14 mouse cellular contexts compared by ENCODE assay signal in genomic region chr4:139827501-139828282, GRCm38 (mm10). TPM values are rescaled to one million over a fixed set of nuclear protein-coding genes. Genes with fewer than 3 reads are reported as not detected.
A peak's percentile ranks its signal among the peaks of the same experiment; 100 is the strongest.
DNase-seq lines count a peak whose midpoint lies in the region; ATAC-seq and TF ChIP-seq lines count a peak whose summit lies in the region.
"Had no signal": no experiment of that assay in that cellular context is flagged by ENCODE, and none has a peak within 500 bp of the region (broad histone marks: within the 10 kb centered on the region; RNA-seq: fewer than 3 reads in every experiment).

No protein-coding gene starts in this region.

- no peak for TF ChIP-seq CTCF in E14TG2a.4 (conservative IDR thresholded peaks at IDR 0.05; ENCODE audit: low read length)

- H3K4me2 ChIP-seq in forebrain, embryonic 16.5 days (ENCODE audit: low read length): peak overlapping the region; percentile 17; the same call in 1 of the 2 replicates
- H3K4me2 ChIP-seq: liver, embryonic 13.5 days had no signal

- H3K36me3 ChIP-seq in E14TG2a.4 (ENCODE audit: insufficient read depth, low read length): no peaks in the 10 kb centered on the region
- H3K36me3 ChIP-seq in forebrain, embryonic 16.5 days (ENCODE audit: control insufficient read depth, insufficient read depth): no peaks in the 10 kb centered on the region
- H3K36me3 ChIP-seq in midbrain, embryonic 10.5 days: peaks cover 22% of the 10 kb centered on the region
- H3K36me3 ChIP-seq: liver, embryonic 13.5 days had no signal

- no peaks in the 10 kb centered on the region for H3K9me3 ChIP-seq in E14TG2a.4 (ENCODE audit: low read length)
- H3K9me3 ChIP-seq in forebrain, embryonic 16.5 days (ENCODE audit: control insufficient read depth, low read length): no peaks in the 10 kb centered on the region
- no peaks in the 10 kb centered on the region for H3K9me3 ChIP-seq in midbrain, embryonic 10.5 days (replicated peaks)
- H3K9me3 ChIP-seq: liver, embryonic 13.5 days had no signal

- 4% methylated on average over 30 of the region's 30 CpGs for WGBS in forebrain, embryonic 16.5 days
- WGBS in midbrain, embryonic 10.5 days: 4% methylated on average over 30 of the region's 30 CpGs

- ATAC-seq in forebrain, embryonic 16.5 days: no peak
- ATAC-seq: intestine, embryonic 16.5 days had no signal

- H3K4me3 ChIP-seq in E14TG2a.4 (replicated peaks; ENCODE audit: low read length): peak overlapping the region; percentile 46
- peak overlapping the region; percentile 10 for H3K4me3 ChIP-seq in forebrain, embryonic 16.5 days (replicated peaks; ENCODE audit: low read length)
- peak overlapping the region; percentile 68 for H3K4me3 ChIP-seq in midbrain, embryonic 10.5 days
- H3K4me3 ChIP-seq: liver, embryonic 13.5 days had no signal

- H3K27ac ChIP-seq in forebrain, embryonic 16.5 days (ENCODE audit: low read length): no peak overlapping the region
- no peak overlapping the region for H3K27ac ChIP-seq in midbrain, embryonic 10.5 days (replicated peaks)
- H3K27ac ChIP-seq: liver, embryonic 13.5 days had no signal

- peaks cover 100% of the 10 kb centered on the region for H3K27me3 ChIP-seq in E14TG2a.4 (ENCODE audit: insufficient read depth, low read length)
- H3K27me3 ChIP-seq in forebrain, embryonic 16.5 days (replicated peaks; ENCODE audit: control insufficient read depth, insufficient read depth, low read length): peaks cover 88% of the 10 kb centered on the region
- peaks cover 100% of the 10 kb centered on the region for H3K27me3 ChIP-seq in midbrain, embryonic 10.5 days (ENCODE audit: low read depth, poor library complexity, severe bottlenecking)

- H3K4me1 ChIP-seq in E14TG2a.4 (replicated peaks; ENCODE audit: low read depth, low read length): peaks cover 82% of the 10 kb centered on the region
- peaks cover 32% of the 10 kb centered on the region for H3K4me1 ChIP-seq in forebrain, embryonic 16.5 days (replicated peaks; ENCODE audit: control insufficient read depth, insufficient read depth, low read length)
- peaks cover 99% of the 10 kb centered on the region for H3K4me1 ChIP-seq in midbrain, embryonic 10.5 days
- H3K4me1 ChIP-seq: liver, embryonic 13.5 days had no signal

- DNase-seq in embryo, embryonic 10.5 days (ENCODE audit: low spot score): peak; percentile 44
- no peak for DNase-seq in embryo, embryonic 11 days
- no peak for DNase-seq in midbrain, embryonic 10.5 days (ENCODE audit: low spot score)
- no peak for DNase-seq in layer of hippocampus, postnatal 36 days
- no peak for DNase-seq in spleen, postnatal 36 days (ENCODE audit: low spot score in 2 of 2)
- no peak for DNase-seq in ovary, adult 18-20 months (ENCODE audit: low spot score)
- DNase-seq: adrenal gland, postnatal 14 days; cerebellum, adult 2 months; layer of hippocampus, adult 9-11 months; liver, embryonic 13.5 days had no signal

- no peak overlapping the region for H3K9ac ChIP-seq in forebrain, embryonic 16.5 days (replicated peaks; ENCODE audit: low read depth, low read length)
- H3K9ac ChIP-seq: liver, embryonic 13.5 days had no signal

RNA-seq across cellular contexts. Expression of gene Pax7, which starts 5.6 kb away (rescaled TPM):
- polyA plus RNA-seq in forebrain, embryonic 16.5 days (2015; fragmentation: Nextera tagmentation; extraction: Ambion mirVana): 0.15 TPM in 1 of 2 replicates, not detected in the other
- polyA plus RNA-seq in midbrain, embryonic 10.5 days (2016; fragmentation: Nextera tagmentation; extraction: Ambion mirVana): 1.3 and 1.8 TPM in 2 replicates
- under 1 TPM in 1 of 2 experiments, not detected in 1; 0.05 TPM for total RNA-seq in layer of hippocampus, postnatal 36 days (2021)
- total RNA-seq: adrenal gland, postnatal 14 days had no signal
- polyA plus RNA-seq: gonadal fat pad, adult 2 months; intestine, embryonic 16.5 days; liver, embryonic 13.5 days had no signal

Comparison
In these comparisons a context has a peak if more than half of its experiments do, and no peak if none do; other contexts are left out.
1. H3K4me3 ChIP-seq: peak in every context shown above with its lines; median percentile 68 in midbrain, embryonic 10.5 days; 46 in E14TG2a.4; 10 in forebrain, embryonic 16.5 days.